In genomic region chr5:140333631-140334030, GRCm38 (mm10) we compare ENCODE assay signal across 9 mouse cellular contexts. TPM values are rescaled to one million over a fixed set of nuclear protein-coding genes. Genes with fewer than 3 reads are reported as not detected.
DNase-seq lines count a peak whose midpoint lies in the region; ATAC-seq and TF ChIP-seq lines count a peak whose summit lies in the region.
"Had no signal": no experiment of that assay in that cellular context is flagged by ENCODE, and none has a peak within 500 bp of the region (broad histone marks: within the 10 kb centered on the region; RNA-seq: fewer than 3 reads in every experiment).

No protein-coding gene starts in this region.

- 33% methylated on average over 2 of the region's 2 CpGs for WGBS in hindbrain, embryonic 10.5 days
- 19% methylated on average over 2 of the region's 2 CpGs for WGBS in hindbrain, embryonic 16.5 days
- 30% methylated on average over 2 of the region's 2 CpGs for WGBS in thymus, adult 2 months

- no peak overlapping the region for H3K9ac ChIP-seq in hindbrain, embryonic 16.5 days (ENCODE audit: low read depth, low read length)

- H3K9me3 ChIP-seq in hindbrain, embryonic 10.5 days: peaks cover 3% of the 10 kb centered on the region; the same call in 1 of the 2 replicates
- H3K9me3 ChIP-seq in hindbrain, embryonic 16.5 days (ENCODE audit: control insufficient read depth, low read length): no peaks in the 10 kb centered on the region

- no peak overlapping the region for H3K4me2 ChIP-seq in hindbrain, embryonic 16.5 days (ENCODE audit: low read length)

- TF ChIP-seq CTCF in thymus, adult 2 months (IDR thresholded peaks at IDR 0.05; ENCODE audit: borderline replicate concordance, control insufficient read depth, extremely low read depth, insufficient read depth, low read length, poor library complexity): no peak

- peaks cover 51% of the 10 kb centered on the region for H3K36me3 ChIP-seq in hindbrain, embryonic 10.5 days
- no peaks in the 10 kb centered on the region; the same call in 1 of the 2 replicates for H3K36me3 ChIP-seq in hindbrain, embryonic 16.5 days (ENCODE audit: control insufficient read depth, insufficient read depth, low read length)
- H3K36me3 ChIP-seq in thymus, adult 2 months (ENCODE audit: control insufficient read depth, insufficient read depth, low read length): 0 out of 2 replicates have a peak, but pooled peaks cover 7% of the 10 kb centered on the region

- no peak for TF ChIP-seq POLR2A in thymus, adult 2 months (IDR thresholded peaks at IDR 0.05; ENCODE audit: control insufficient read depth, extremely low read depth, insufficient read depth, low read length, poor library complexity)

- H3K4me1 ChIP-seq in hindbrain, embryonic 10.5 days (replicated peaks): peaks cover 26% of the 10 kb centered on the region
- peaks cover 18% of the 10 kb centered on the region for H3K4me1 ChIP-seq in hindbrain, embryonic 16.5 days (ENCODE audit: control insufficient read depth, insufficient read depth, low read depth, low read length)
- H3K4me1 ChIP-seq in thymus, adult 2 months (replicated peaks; ENCODE audit: control insufficient read depth, insufficient read depth, low read length): peaks cover 8% of the 10 kb centered on the region

- H3K4me3 ChIP-seq in hindbrain, embryonic 10.5 days: no peak overlapping the region
- H3K4me3 ChIP-seq in hindbrain, embryonic 16.5 days (ENCODE audit: low read length): no peak overlapping the region
- H3K4me3 ChIP-seq in thymus, adult 2 months (ENCODE audit: control insufficient read depth, insufficient read depth, low read length): no peak overlapping the region

- no peak overlapping the region for H3K27ac ChIP-seq in hindbrain, embryonic 10.5 days
- no peak overlapping the region for H3K27ac ChIP-seq in hindbrain, embryonic 16.5 days (ENCODE audit: low read depth, low read length)
- no peak overlapping the region for H3K27ac ChIP-seq in thymus, adult 2 months (ENCODE audit: control insufficient read depth, insufficient read depth, low read length)

- ATAC-seq in hindbrain, embryonic 16.5 days: no peak
- ATAC-seq in erythroid progenitor cell, adult 5-6 weeks (replicated peaks; ENCODE audit: low FRiP score, poor library complexity, severe bottlenecking): no peak

- peak; percentile 14 for DNase-seq in hindbrain, embryonic 10.5 days (ENCODE audit: low spot score)
- peak; percentile 24 for DNase-seq in thymus, adult 2 months
- no peak for DNase-seq in thymus, adult 18-20 months
- peak; percentile 35 for DNase-seq in forelimb bud, embryonic 11.5 days (ENCODE audit: low read depth, low spot score)
- DNase-seq in thymus, postnatal 4 days: peak; percentile 62
- DNase-seq in cerebellum, adult 9-11 months: no peak
- DNase-seq: layer of hippocampus, postnatal 36 days had no signal

- no peaks in the 10 kb centered on the region for H3K27me3 ChIP-seq in hindbrain, embryonic 10.5 days (ENCODE audit: insufficient read depth, poor library complexity, severe bottlenecking)
- H3K27me3 ChIP-seq in hindbrain, embryonic 16.5 days (replicated peaks; ENCODE audit: control insufficient read depth, insufficient read depth, low read length): no peaks in the 10 kb centered on the region
- H3K27me3 ChIP-seq in thymus, adult 2 months (ENCODE audit: control insufficient read depth, insufficient read depth, low read length): no peaks in the 10 kb centered on the region

RNA-seq across cellular contexts. Expression of gene Mrm2, which starts 1.9 kb away (rescaled TPM):
- polyA plus RNA-seq in hindbrain, embryonic 10.5 days (2016; fragmentation: Nextera tagmentation; extraction: Ambion mirVana): 21.5 and 21.7 TPM in 2 replicates
- polyA plus RNA-seq in hindbrain, embryonic 16.5 days (2015; fragmentation: Nextera tagmentation; extraction: Ambion mirVana): 22.5 and 23.3 TPM in 2 replicates
- 9.0 and 10.0 TPM in 2 replicates for polyA plus RNA-seq in thymus, adult 2 months (2012; rRNA removed)
- 3.6 TPM in 1 of 2 replicates, not detected in the other for total RNA-seq in erythroid progenitor cell, adult 5-6 weeks (2015; ENCODE audit: low replicate concordance)
- total RNA-seq in erythroid progenitor cell, adult 5-6 weeks (2017; ENCODE audit: low replicate concordance): 1.4 and 2.4 TPM in 2 replicates

RNA-seq across cellular contexts. Expression of gene Nudt1, which starts 12.2 kb away (rescaled TPM):
- 53.8 and 54.6 TPM in 2 replicates for polyA plus RNA-seq in hindbrain, embryonic 10.5 days (2016; fragmentation: Nextera tagmentation; extraction: Ambion mirVana)
- 21.5 and 27.0 TPM in 2 replicates for polyA plus RNA-seq in hindbrain, embryonic 16.5 days (2015; fragmentation: Nextera tagmentation; extraction: Ambion mirVana)
- 23.3 and 25.0 TPM in 2 replicates for polyA plus RNA-seq in thymus, adult 2 months (2012; rRNA removed)
- total RNA-seq in erythroid progenitor cell, adult 5-6 weeks (2015; ENCODE audit: low replicate concordance): 11.5 and 14.7 TPM in 2 replicates
- total RNA-seq in erythroid progenitor cell, adult 5-6 weeks (2017; ENCODE audit: low replicate concordance): 7.1 and 10.1 TPM in 2 replicates

RNA-seq across cellular contexts. Expression of gene Mad1l1, which starts 12.3 kb away (rescaled TPM):
- 56.2 and 60.4 TPM in 2 replicates for polyA plus RNA-seq in hindbrain, embryonic 10.5 days (2016; fragmentation: Nextera tagmentation; extraction: Ambion mirVana)
- 32.2 and 32.5 TPM in 2 replicates for polyA plus RNA-seq in hindbrain, embryonic 16.5 days (2015; fragmentation: Nextera tagmentation; extraction: Ambion mirVana)
- 197 and 252 TPM in 2 replicates for polyA plus RNA-seq in thymus, adult 2 months (2012; rRNA removed)
- total RNA-seq in erythroid progenitor cell, adult 5-6 weeks (2015; ENCODE audit: low replicate concordance): 25.9 and 29.3 TPM in 2 replicates
- total RNA-seq in erythroid progenitor cell, adult 5-6 weeks (2017; ENCODE audit: low replicate concordance): 113 and 134 TPM in 2 replicates

RNA-seq across cellular contexts. Expression of gene Snx8, which starts 55.4 kb away (rescaled TPM):
- polyA plus RNA-seq in hindbrain, embryonic 10.5 days (2016; fragmentation: Nextera tagmentation; extraction: Ambion mirVana): 24.5 and 25.5 TPM in 2 replicates
- polyA plus RNA-seq in hindbrain, embryonic 16.5 days (2015; fragmentation: Nextera tagmentation; extraction: Ambion mirVana): 42.4 and 43.7 TPM in 2 replicates
- 12.4 and 14.7 TPM in 2 replicates for polyA plus RNA-seq in thymus, adult 2 months (2012; rRNA removed)
- total RNA-seq in erythroid progenitor cell, adult 5-6 weeks (2015; ENCODE audit: low replicate concordance): 0.84 and 1.1 TPM in 2 replicates
- total RNA-seq in erythroid progenitor cell, adult 5-6 weeks (2017; ENCODE audit: low replicate concordance): 1.0 TPM in 1 of 2 replicates, not detected in the other

Comparison
In these comparisons a context has a peak if more than half of its experiments do, and no peak if none do; other contexts are left out.
1. DNase-seq: peak in hindbrain, embryonic 10.5 days (single experiment), thymus, adult 2 months (single experiment), forelimb bud, embryonic 11.5 days (single experiment) and thymus, postnatal 4 days (single experiment); none in thymus, adult 18-20 months (0 of 2) and cerebellum, adult 9-11 months (single experiment).